Mouse (Mus musculus): ENCODE data around the gene Lrrc18. TPM values are rescaled to one million over a fixed set of nuclear protein-coding genes. Genes with fewer than 3 reads are reported as not detected.

The Lrrc18 gene
- polyA plus RNA-seq, 1 experiment = not detected

- H3K4me1 ChIP-seq (ENCODE audit: control insufficient read depth) = no peaks in the 10 kb centered on the region
- no peaks in the 10 kb centered on the region for H3K36me3 ChIP-seq (ENCODE audit: control insufficient read depth)
- no peaks in the 10 kb centered on the region for H3K27me3 ChIP-seq (ENCODE audit: control insufficient read depth)
- no peaks in the 10 kb centered on the region for H3K9me3 ChIP-seq (ENCODE audit: control insufficient read depth, low read length)
- TF ChIP-seq GATA1 (IDR thresholded peaks at IDR 0.05; ENCODE audit: low read length) = no peak
- no peak for TF ChIP-seq TAL1 (IDR thresholded peaks at IDR 0.05; ENCODE audit: low read length)
- H3K4me3 ChIP-seq (replicated peaks) = no peak overlapping the region
These were observed 4.5 kb upstream of the Lrrc18 start for GRCm38 (mm10) chr14:32986659-32987058.

GRCm38 (mm10) chr14:32994954-32995636 lies 3.9 kb downstream of the Lrrc18 start:
- no peak overlapping the region for H3K4me3 ChIP-seq (replicated peaks)
- no peaks in the 10 kb centered on the region for H3K27me3 ChIP-seq (ENCODE audit: control insufficient read depth)
- no peaks in the 10 kb centered on the region for H3K36me3 ChIP-seq (ENCODE audit: control insufficient read depth)
- no peaks in the 10 kb centered on the region for H3K9me3 ChIP-seq (ENCODE audit: control insufficient read depth, low read length)
- no peak for TF ChIP-seq TAL1 (IDR thresholded peaks at IDR 0.05; ENCODE audit: low read length)
- TF ChIP-seq GATA1 (IDR thresholded peaks at IDR 0.05; ENCODE audit: low read length) = no peak
- no peaks in the 10 kb centered on the region for H3K4me1 ChIP-seq (ENCODE audit: control insufficient read depth)

GRCm38 (mm10) chr14:32999511-32999910 lies 8.3 kb downstream of the Lrrc18 start:
- Histone ChIP-seq H3K9me3 (ENCODE audit: control insufficient read depth, low read length) (no peaks in the 10 kb centered on the region), H3K27me3 (ENCODE audit: control insufficient read depth) (no peaks in the 10 kb centered on the region), H3K36me3 (ENCODE audit: control insufficient read depth) (no peaks in the 10 kb centered on the region), H3K4me3 (replicated peaks) (no peak overlapping the region), H3K4me1 (ENCODE audit: control insufficient read depth) (no peaks in the 10 kb centered on the region)
- TF ChIP-seq TAL1 (IDR thresholded peaks at IDR 0.05; ENCODE audit: low read length) = no peak
- no peak for TF ChIP-seq GATA1 (IDR thresholded peaks at IDR 0.05; ENCODE audit: low read length)

- Histone ChIP-seq H3K4me1 (ENCODE audit: control insufficient read depth) (no peaks in the 10 kb centered on the region), H3K4me3 (replicated peaks) (no peak overlapping the region), H3K36me3 (ENCODE audit: control insufficient read depth) (no peaks in the 10 kb centered on the region), H3K9me3 (ENCODE audit: control insufficient read depth, low read length) (no peaks in the 10 kb centered on the region), H3K27me3 (ENCODE audit: control insufficient read depth) (no peaks in the 10 kb centered on the region)
- TF ChIP-seq GATA1 (IDR thresholded peaks at IDR 0.05; ENCODE audit: low read length) (no peak), TAL1 (IDR thresholded peaks at IDR 0.05; ENCODE audit: low read length) (no peak)
These were observed 9.2 kb downstream of the Lrrc18 start for GRCm38 (mm10) chr14:33000112-33000979.

- TF ChIP-seq GATA1 (IDR thresholded peaks at IDR 0.05; ENCODE audit: low read length) = no peak
- no peak for TF ChIP-seq TAL1 (IDR thresholded peaks at IDR 0.05; ENCODE audit: low read length)
- H3K4me1 ChIP-seq (ENCODE audit: control insufficient read depth) = no peaks in the 10 kb centered on the region
- H3K36me3 ChIP-seq (ENCODE audit: control insufficient read depth) = no peaks in the 10 kb centered on the region
- H3K27me3 ChIP-seq (ENCODE audit: control insufficient read depth) = no peaks in the 10 kb centered on the region
- H3K4me3 ChIP-seq (replicated peaks) = no peak overlapping the region
- no peaks in the 10 kb centered on the region for H3K9me3 ChIP-seq (ENCODE audit: control insufficient read depth, low read length)
These were observed 13.9 kb downstream of the Lrrc18 start for GRCm38 (mm10) chr14:33005114-33005513.

- no peaks in the 10 kb centered on the region for H3K9me3 ChIP-seq (ENCODE audit: control insufficient read depth, low read length)
- H3K36me3 ChIP-seq (ENCODE audit: control insufficient read depth) = no peaks in the 10 kb centered on the region
These were observed 16.5 kb downstream of the Lrrc18 start for GRCm38 (mm10) chr14:33007638-33008037.

GRCm38 (mm10) chr14:33019050-33019449 lies 27.9 kb downstream of the Lrrc18 start:
- Histone ChIP-seq H3K4me3 (replicated peaks) (no peak overlapping the region), H3K36me3 (ENCODE audit: control insufficient read depth) (no peaks in the 10 kb centered on the region), H3K9me3 (ENCODE audit: control insufficient read depth, low read length) (no peaks in the 10 kb centered on the region), H3K27me3 (ENCODE audit: control insufficient read depth) (no peaks in the 10 kb centered on the region), H3K4me1 (ENCODE audit: control insufficient read depth) (no peaks in the 10 kb centered on the region)
- TF ChIP-seq GATA1 (IDR thresholded peaks at IDR 0.05; ENCODE audit: low read length) = no peak
- no peak for TF ChIP-seq TAL1 (IDR thresholded peaks at IDR 0.05; ENCODE audit: low read length)

More at GRCm38 (mm10) chr14:33007638-33008037, 16.5 kb downstream of the Lrrc18 start:
- no peak for TF ChIP-seq GATA1 (IDR thresholded peaks at IDR 0.05; ENCODE audit: low read length)
- no peak for TF ChIP-seq TAL1 (IDR thresholded peaks at IDR 0.05; ENCODE audit: low read length)
- Histone ChIP-seq H3K4me3 (replicated peaks) (no peak overlapping the region), H3K27me3 (ENCODE audit: control insufficient read depth) (no peaks in the 10 kb centered on the region), H3K4me1 (ENCODE audit: control insufficient read depth) (no peaks in the 10 kb centered on the region)

GRCm38 (mm10) chr14:33019606-33020005 lies 28.4 kb downstream of the Lrrc18 start:
- no peaks in the 10 kb centered on the region for H3K27me3 ChIP-seq (ENCODE audit: control insufficient read depth)
- no peak overlapping the region for H3K4me3 ChIP-seq (replicated peaks)
- H3K4me1 ChIP-seq (ENCODE audit: control insufficient read depth) = no peaks in the 10 kb centered on the region
- H3K36me3 ChIP-seq (ENCODE audit: control insufficient read depth) = no peaks in the 10 kb centered on the region
- TF ChIP-seq GATA1 (IDR thresholded peaks at IDR 0.05; ENCODE audit: low read length) (no peak), TAL1 (IDR thresholded peaks at IDR 0.05; ENCODE audit: low read length) (no peak)
- H3K9me3 ChIP-seq (ENCODE audit: control insufficient read depth, low read length) = no peaks in the 10 kb centered on the region

- Histone ChIP-seq H3K36me3 (ENCODE audit: control insufficient read depth) (no peaks in the 10 kb centered on the region), H3K27me3 (ENCODE audit: control insufficient read depth) (no peaks in the 10 kb centered on the region), H3K4me1 (ENCODE audit: control insufficient read depth) (no peaks in the 10 kb centered on the region), H3K9me3 (ENCODE audit: control insufficient read depth, low read length) (no peaks in the 10 kb centered on the region), H3K4me3 (replicated peaks) (no peak overlapping the region)
- TF ChIP-seq GATA1 (IDR thresholded peaks at IDR 0.05; ENCODE audit: low read length) (no peak), TAL1 (IDR thresholded peaks at IDR 0.05; ENCODE audit: low read length) (no peak)
These were observed 39.7 kb downstream of the Lrrc18 start for GRCm38 (mm10) chr14:33030849-33031248.
